Mouse (Mus musculus): Measurements from ENCODE around the gene Olfr418. TPM values are rescaled to one million over a fixed set of nuclear protein-coding genes. Genes with fewer than 3 reads are reported as not detected.
"Not testable (repeated sequence)": the region's sequence is repeated elsewhere in the genome, so short reads cannot be mapped to it uniquely, and the experiment has no call there.

The Olfr418 gene
- total RNA-seq (2021): not detected
- long read RNA-seq, experiment 1: 0 reads
- long read RNA-seq, experiment 2: 0 reads

GRCm38 (mm10) chr1:173265701-173266100, at the start of gene Olfr418:
TSS of gene Olfr418 (plus strand) at chr1:173266001.
- no peak for DNase-seq (ENCODE audit: low spot score in 2 of 2)
- intact Hi-C loops (cut with DNase I): no loop called here

- DNase-seq (ENCODE audit: low spot score in 2 of 2): no peak
- intact Hi-C loops (cut with DNase I): no loop called here
Observed at GRCm38 (mm10) chr1:173216481-173216880, 49.3 kb upstream of the Olfr418 start.

DNA sequence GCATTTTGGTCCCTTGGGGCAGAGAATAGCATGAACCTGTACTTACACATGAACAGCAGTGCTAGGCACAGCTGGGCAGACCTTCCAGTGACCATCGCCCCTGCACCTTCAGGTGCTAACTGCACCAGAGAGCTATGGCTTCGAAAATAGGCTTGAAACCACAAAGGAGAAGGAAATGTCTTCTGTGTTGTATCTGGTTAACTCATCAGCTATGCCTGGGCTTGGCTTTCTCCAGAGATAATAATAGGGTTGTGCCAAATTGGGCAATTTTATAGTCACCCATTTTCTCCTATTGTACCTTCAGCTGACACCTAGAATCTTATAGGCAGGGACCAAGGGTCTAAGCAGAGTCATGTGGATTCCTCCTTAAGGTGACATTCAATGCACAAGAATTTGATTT, 38.7 kb upstream of the Olfr418 start, which contains the start of gene Fcer1a:
Fcer1a (minus strand) TSS at position 134 of the 400 bp plus-strand sequence.
- intact Hi-C loops (cut with DNase I): no loop called here
- no peak for DNase-seq (ENCODE audit: low spot score in 2 of 2)

GRCm38 (mm10) chr1:173237004-173237403, 28.8 kb upstream of the Olfr418 start:
- intact Hi-C loops (cut with DNase I); DNase-seq (ENCODE audit: low spot score in 2 of 2): not testable (repeated sequence)

GRCm38 (mm10) chr1:173249888-173250287, 15.9 kb upstream of the Olfr418 start:
- intact Hi-C loops (cut with DNase I): no loop called here
- DNase-seq (ENCODE audit: low spot score in 2 of 2): no peak

GRCm38 (mm10) chr1:173277677-173278076, 11.9 kb downstream of the Olfr418 start, which contains the start of gene Mptx2:
TSS of gene Mptx2 (minus strand) at chr1:173277777.
- DNase-seq (ENCODE audit: low spot score in 2 of 2): no peak
- intact Hi-C loops (cut with DNase I): no loop called here

- not testable (repeated sequence) for DNase-seq (ENCODE audit: low spot score in 2 of 2)
- intact Hi-C loops (cut with DNase I): loop anchor here (10.0 kb wide), 1 partner anchor 982 kb away; no protein-coding TSS in a partner anchor
Observed at GRCm38 (mm10) chr1:173302795-173303194, 37.0 kb downstream of the Olfr418 start.

DNA sequence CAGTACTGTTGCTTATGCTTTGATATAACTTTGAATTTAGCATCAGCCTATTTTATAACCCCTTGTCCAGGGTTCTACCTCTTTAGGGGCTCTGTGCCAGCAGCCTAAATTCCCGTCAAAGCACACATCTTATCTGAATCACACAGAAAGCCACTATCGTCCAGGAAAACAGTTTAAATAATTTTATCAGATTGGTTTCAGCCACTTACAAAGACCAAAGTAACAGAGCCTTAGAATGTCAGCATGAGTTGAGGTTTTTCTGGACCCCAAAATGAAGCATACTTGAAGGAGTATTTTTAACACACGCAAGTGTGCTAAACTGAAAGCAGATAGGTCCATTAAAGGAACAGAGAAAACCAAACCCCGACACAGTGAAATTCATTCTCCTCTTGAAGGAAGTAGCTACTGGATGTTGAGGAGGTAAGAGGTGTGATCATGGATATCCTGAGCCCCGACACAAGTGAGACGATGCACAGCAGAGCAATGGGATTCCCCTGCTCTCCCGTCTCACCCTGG, 47.8 kb downstream of the Olfr418 start:
- intact Hi-C loops (cut with DNase I): loop anchor here (10.0 kb wide), 1 partner anchor 951 kb away; no protein-coding TSS in a partner anchor
- DNase-seq (ENCODE audit: low spot score in 2 of 2): not testable (repeated sequence)

DNA sequence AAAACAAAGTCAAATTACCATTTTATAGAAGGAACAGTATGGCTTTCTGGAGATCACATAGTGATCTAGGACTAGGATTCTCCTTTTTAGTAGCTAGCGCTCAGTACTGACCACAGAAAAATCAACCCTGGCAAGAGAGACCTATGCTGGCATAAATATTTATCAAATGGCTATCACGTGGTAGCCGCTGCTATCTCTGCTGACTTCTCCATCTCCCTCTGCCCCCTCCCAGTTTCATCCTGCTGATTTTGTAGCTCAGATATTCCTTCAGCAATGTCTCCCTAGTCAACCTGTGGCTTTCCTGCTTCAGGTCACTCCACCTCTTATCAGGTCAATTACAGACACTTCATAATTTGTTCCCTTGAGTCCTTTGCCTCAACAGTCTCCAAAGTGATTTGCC, 49.9 kb downstream of the Olfr418 start:
- intact Hi-C loops (cut with DNase I): loop anchor here (10.0 kb wide), 1 partner anchor 949 kb away; no protein-coding TSS in a partner anchor
- no peak for DNase-seq (ENCODE audit: low spot score in 2 of 2)

DNA sequence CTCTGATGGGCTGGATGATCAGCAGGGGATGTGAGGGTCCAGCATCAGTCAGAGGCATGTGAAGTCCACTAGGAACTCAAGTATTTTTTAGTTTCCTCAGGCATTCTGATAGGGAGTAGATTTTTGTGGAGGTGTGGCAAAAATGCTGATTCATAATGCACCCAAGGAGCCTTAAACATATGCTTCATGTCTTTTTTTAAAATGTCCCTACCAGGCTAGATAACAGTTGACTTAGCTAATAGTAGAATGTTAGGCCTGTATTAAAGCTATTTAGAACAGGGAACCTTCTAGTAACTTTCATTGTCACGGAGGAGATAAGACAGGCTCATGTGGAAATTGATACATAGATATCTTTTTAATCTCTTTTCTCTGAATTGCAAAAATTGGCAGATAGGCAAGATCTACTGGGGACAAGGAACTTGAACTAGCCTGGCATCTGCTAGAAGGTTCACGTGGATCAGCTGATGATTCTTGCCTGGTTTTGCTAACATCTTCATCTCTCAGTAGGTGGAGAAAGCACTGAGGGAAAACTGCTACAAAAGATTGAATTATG, 52.2 kb downstream of the Olfr418 start:
- DNase-seq (ENCODE audit: low spot score in 2 of 2): no peak
- intact Hi-C loops (cut with DNase I): loop anchor here (10.0 kb wide), 1 partner anchor 947 kb away; no protein-coding TSS in a partner anchor

DNA sequence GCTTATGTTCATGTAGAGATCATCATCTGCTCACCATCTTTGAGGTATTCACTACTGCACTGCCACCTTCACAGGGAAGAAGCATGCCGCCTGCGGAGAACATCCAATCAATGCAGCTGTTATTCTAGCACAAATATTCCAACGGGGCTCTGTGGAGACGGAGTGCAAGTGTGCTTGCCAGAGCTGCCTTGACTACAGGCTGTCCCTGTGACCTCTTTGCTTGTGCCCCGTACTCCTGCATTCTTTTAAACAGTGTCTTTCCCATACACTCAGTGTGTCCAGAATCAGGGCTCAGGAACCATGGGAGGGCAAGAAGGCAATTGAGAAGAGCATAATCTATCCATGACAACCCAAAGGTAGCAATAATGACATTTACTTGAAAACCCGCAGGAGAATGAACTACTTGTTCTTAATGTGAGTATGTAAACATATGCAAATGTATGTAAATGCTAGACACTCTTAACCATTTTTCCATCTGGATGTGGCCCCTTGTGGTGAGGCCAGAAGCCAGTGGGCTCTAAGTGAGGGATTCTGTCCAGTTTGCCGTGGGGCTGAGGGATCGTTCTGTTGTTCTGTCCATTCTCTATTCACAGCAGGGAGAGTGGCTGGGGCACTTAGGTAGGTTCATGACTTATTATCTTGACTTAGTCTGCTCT, 55.9 kb downstream of the Olfr418 start:
- intact Hi-C loops (cut with DNase I): loop anchor here (5.0 kb wide), 1 partner anchor 56 kb away; no protein-coding TSS in a partner anchor
- DNase-seq (ENCODE audit: low spot score in 2 of 2): no peak

GRCm38 (mm10) chr1:173322249-173322627, 56.4 kb downstream of the Olfr418 start:
- DNase-seq (ENCODE audit: low spot score in 2 of 2): no peak
- intact Hi-C loops (cut with DNase I): loop anchor here (5.0 kb wide), 1 partner anchor 55 kb away; no protein-coding TSS in a partner anchor

Other genes starting within 250 kb of the Olfr418 start
- gene Olfr1408, start 128.6 kb upstream of the Olfr418 start, total RNA-seq (2021): not detected
- not detected for gene Olfr1406, start 75.4 kb upstream of the Olfr418 start, total RNA-seq (2021)
- not detected for gene Olfr218, start 68.2 kb upstream of the Olfr418 start, total RNA-seq (2021)
- gene Olfr1404, start 53.6 kb upstream of the Olfr418 start, total RNA-seq (2021): not detected
- not detected for gene Fcer1a, start 38.8 kb upstream of the Olfr418 start, total RNA-seq (2021)
- gene Mptx2, start 11.8 kb downstream of the Olfr418 start, total RNA-seq (2021): not detected
- 100 to 1,000 TPM; 116 to 127 TPM for gene Ackr1, start 67.7 kb downstream of the Olfr418 start, total RNA-seq (2021)
- gene Aim2, start 84.9 kb downstream of the Olfr418 start, total RNA-seq (2021): 1 to 10 TPM; 2.4 to 2.7 TPM
- gene Cadm3, start 101.7 kb downstream of the Olfr418 start, total RNA-seq (2021): 100 to 1,000 TPM; 482 to 514 TPM
- not detected for gene Ifi206, start 225.0 kb downstream of the Olfr418 start, total RNA-seq (2021)